8 mouse cellular contexts compared by ENCODE assay signal in the genomic region with DNA sequence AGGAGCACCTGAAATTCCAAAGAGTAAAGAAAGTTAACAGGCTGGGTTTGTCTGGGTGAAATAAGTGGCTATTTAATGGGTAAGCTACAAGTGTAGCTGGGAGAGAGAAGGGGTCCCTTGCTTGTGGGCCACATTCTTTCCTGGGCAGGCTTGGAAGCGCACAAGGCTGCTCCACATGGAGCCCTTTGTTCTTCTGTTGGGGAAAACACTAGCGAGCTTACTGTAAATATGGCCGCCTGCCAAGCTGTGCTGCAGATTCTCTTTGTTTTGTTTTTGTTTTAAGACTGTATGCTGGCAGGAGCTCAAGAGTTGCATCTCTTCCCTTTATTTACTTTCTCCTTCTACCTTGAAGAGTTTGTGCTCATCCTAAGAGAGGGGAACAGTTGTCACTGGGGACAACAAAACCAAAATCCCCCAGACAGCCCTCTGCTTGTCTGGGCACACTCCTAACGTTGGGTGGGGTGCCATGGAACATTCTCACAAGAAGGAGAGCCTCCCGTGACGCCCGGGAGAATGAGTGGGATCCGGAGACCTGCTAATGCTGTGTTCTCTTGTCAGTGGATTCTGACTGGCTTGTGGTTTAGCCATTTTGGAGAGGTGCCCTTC.
DNase-seq lines count a peak whose midpoint lies in the region; ATAC-seq and TF ChIP-seq lines count a peak whose summit lies in the region.

No protein-coding gene starts in this region.

- H3K9me3 ChIP-seq in intestine, embryonic 15.5 days, result no peaks in the 10 kb centered on the region
- H3K9me3 ChIP-seq in intestine, postnatal 0 days (ENCODE audit: control insufficient read depth), result no peaks in the 10 kb centered on the region
- H3K9me3 ChIP-seq in stomach, embryonic 14.5 days (ENCODE audit: control insufficient read depth, low read depth, low read length), result no peaks in the 10 kb centered on the region

- H3K27ac ChIP-seq in intestine, embryonic 15.5 days, result no peak overlapping the region
- H3K27ac ChIP-seq in intestine, postnatal 0 days (ENCODE audit: low read depth, low read length), result no peak overlapping the region
- no peak overlapping the region for H3K27ac ChIP-seq in stomach, embryonic 14.5 days (ENCODE audit: low read length)

- H3K4me2 ChIP-seq in intestine, embryonic 15.5 days (replicated peaks), result no peak overlapping the region
- no peak overlapping the region for H3K4me2 ChIP-seq in intestine, postnatal 0 days (replicated peaks; ENCODE audit: low read depth)
- no peak overlapping the region for H3K4me2 ChIP-seq in stomach, embryonic 14.5 days (replicated peaks; ENCODE audit: low read depth, low read length)

- H3K4me1 ChIP-seq in intestine, embryonic 15.5 days (replicated peaks), result no peaks in the 10 kb centered on the region
- no peaks in the 10 kb centered on the region for H3K4me1 ChIP-seq in intestine, postnatal 0 days (replicated peaks; ENCODE audit: control insufficient read depth, insufficient read depth, low read length)
- H3K4me1 ChIP-seq in stomach, embryonic 14.5 days (ENCODE audit: control insufficient read depth, insufficient read depth, low read length), result 0 out of 2 replicates have a peak, but pooled peaks cover 6% of the 10 kb centered on the region

- 52% methylated on average over 8 of the region's 8 CpGs for WGBS in intestine, embryonic 15.5 days
- WGBS in intestine, postnatal 0 days, result 60% methylated on average over 8 of the region's 8 CpGs
- WGBS in stomach, embryonic 14.5 days, result 61% methylated on average over 8 of the region's 8 CpGs

- no peak for TF ChIP-seq CTCF in intestine, postnatal 0 days (IDR thresholded peaks at IDR 0.05; ENCODE audit: low read depth)

- H3K4me3 ChIP-seq in intestine, embryonic 15.5 days (replicated peaks), result no peak overlapping the region
- H3K4me3 ChIP-seq in intestine, postnatal 0 days (ENCODE audit: low read depth, low read length), result no peak overlapping the region
- no peak overlapping the region for H3K4me3 ChIP-seq in stomach, embryonic 14.5 days (ENCODE audit: low read depth, low read length)

- no peaks in the 10 kb centered on the region for H3K36me3 ChIP-seq in intestine, embryonic 15.5 days
- H3K36me3 ChIP-seq in intestine, postnatal 0 days (ENCODE audit: control insufficient read depth, insufficient read depth), result no peaks in the 10 kb centered on the region
- H3K36me3 ChIP-seq in stomach, embryonic 14.5 days (ENCODE audit: control insufficient read depth, insufficient read depth, low read length), result no peaks in the 10 kb centered on the region

- peak; percentile 74 for DNase-seq in adipocyte (ENCODE audit: low spot score)
- DNase-seq in fibroblast of lung, adult 2 months (ENCODE audit: low read depth), result peak; percentile 2
- peak; percentile 53 to 62 for DNase-seq in kidney, postnatal 4 days
- no peak for DNase-seq in left cerebral cortex, adult 9 months (ENCODE audit: low spot score in 2 of 2)

- no peak overlapping the region for H3K9ac ChIP-seq in intestine, embryonic 15.5 days
- H3K9ac ChIP-seq in intestine, postnatal 0 days (ENCODE audit: low read depth, low read length), result no peak overlapping the region
- H3K9ac ChIP-seq in stomach, embryonic 14.5 days (replicated peaks; ENCODE audit: low read depth, low read length), result no peak overlapping the region

- ATAC-seq in intestine, embryonic 15.5 days, result 0 out of 2 replicates have a peak, but pooled peaks have one; percentile 34
- no peak for ATAC-seq in intestine, postnatal 0 days
- 0 out of 2 replicates have a peak, but pooled peaks have one; percentile 28 for ATAC-seq in stomach, embryonic 14.5 days (ENCODE audit: insufficient number of reproducible peaks, insufficient read depth, low FRiP score, low read depth)
- ATAC-seq in megakaryocyte, adult 5-6 weeks (ENCODE audit: poor library complexity, severe bottlenecking), result no peak

- no peaks in the 10 kb centered on the region for H3K27me3 ChIP-seq in intestine, embryonic 15.5 days (replicated peaks)
- H3K27me3 ChIP-seq in intestine, postnatal 0 days (replicated peaks; ENCODE audit: control insufficient read depth, insufficient read depth, low read length), result no peaks in the 10 kb centered on the region
- no peaks in the 10 kb centered on the region for H3K27me3 ChIP-seq in stomach, embryonic 14.5 days (ENCODE audit: control insufficient read depth, insufficient read depth, low read length)

Comparison
In these comparisons a context has a peak if more than half of its experiments do, and no peak if none do; other contexts are left out.
1. ATAC-seq: peak in intestine, embryonic 15.5 days (single experiment) and stomach, embryonic 14.5 days (single experiment); none in intestine, postnatal 0 days (single experiment) and megakaryocyte, adult 5-6 weeks (single experiment).
2. DNase-seq: peak in adipocyte (single experiment), fibroblast of lung, adult 2 months (single experiment) and kidney, postnatal 4 days (2 of 2); none in left cerebral cortex, adult 9 months (0 of 2).